Mouse (Mus musculus): ENCODE measurements around the gene Gm12794. TPM values are rescaled to one million over a fixed set of nuclear protein-coding genes. Genes with fewer than 3 reads are reported as not detected.
"Not testable (repeated sequence)": the region's sequence is repeated elsewhere in the genome, so short reads cannot be mapped to it uniquely, and the experiment has no call there.

The Gm12794 gene
- total RNA-seq (2021) = not detected
- long read RNA-seq, experiment 1 = 0 reads
- long read RNA-seq, experiment 2 = 0 reads

DNA sequence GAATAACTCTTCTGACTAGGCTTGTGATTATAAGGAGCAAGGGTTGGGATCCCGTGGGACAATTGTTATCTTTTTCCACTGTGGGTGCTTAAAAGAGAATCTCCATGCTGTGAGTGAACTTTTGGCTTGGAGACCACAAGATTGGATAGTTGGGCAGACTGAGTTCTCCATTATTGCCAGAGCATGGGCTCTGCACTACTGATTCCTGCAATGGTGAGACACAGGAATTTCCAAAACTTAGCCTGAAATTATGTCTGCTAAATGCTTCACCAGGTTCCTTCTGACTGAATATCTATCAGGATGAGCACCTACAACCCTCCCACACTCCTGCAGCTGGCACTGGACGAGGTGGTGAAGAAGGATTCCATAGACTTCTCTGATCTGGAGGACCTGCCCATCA, at the start of gene Gm12794:
Gene Gm12794, plus strand, starts transcription at position 301 of the 400 bp plus-strand sequence.
- not testable (repeated sequence) for DNase-seq (ENCODE audit: low spot score in 2 of 2)

DNA sequence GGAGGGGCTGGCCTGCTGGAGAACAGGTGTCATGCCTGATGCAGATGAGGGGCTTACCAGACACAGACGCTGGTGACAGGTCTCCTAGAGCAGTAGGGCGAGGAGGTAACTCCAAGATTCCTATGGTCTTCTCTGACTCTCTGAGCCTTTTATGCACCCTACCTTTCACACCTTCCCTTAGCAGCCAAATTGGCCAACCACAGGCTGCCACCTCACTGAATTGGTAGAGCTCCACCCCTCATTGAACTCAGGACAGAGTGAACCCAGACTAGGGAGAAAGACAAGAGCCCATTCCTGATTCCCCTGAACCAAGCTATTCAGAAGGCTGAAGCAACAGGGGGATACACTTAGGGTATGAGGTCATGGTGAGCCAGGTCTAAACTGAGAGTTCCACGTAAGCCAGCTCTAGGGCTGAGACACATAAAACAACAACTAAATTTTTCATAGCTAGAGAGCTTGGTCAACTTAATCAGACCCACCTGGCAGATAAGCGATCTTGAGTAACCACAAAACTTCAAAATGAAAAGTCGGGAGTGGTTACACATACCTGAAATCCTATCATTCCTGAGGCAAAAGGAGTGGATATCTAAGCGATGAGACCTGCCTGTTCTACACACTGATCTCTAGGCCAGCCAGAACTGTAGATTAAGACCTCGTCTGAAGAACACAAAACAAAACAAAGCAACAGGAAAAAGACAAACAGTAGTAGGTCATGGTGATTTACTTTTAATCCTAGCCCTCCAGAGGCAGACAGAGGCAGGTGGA, 46.4 kb upstream of the Gm12794 start, which contains the start of gene C130073F10Rik:
Gene C130073F10Rik, minus strand, starts transcription at position 134 of the 765 bp plus-strand sequence.
- DNase-seq (ENCODE audit: low spot score in 2 of 2) = no peak

GRCm38 (mm10) chr4:101908821-101909220, 31.4 kb upstream of the Gm12794 start, which contains the start of gene Gm12800:
Gm12800 (plus strand) TSS chr4:101909121.
- DNase-seq (ENCODE audit: low spot score in 2 of 2) = not testable (repeated sequence)

GRCm38 (mm10) chr4:101980949-101981348, 40.7 kb downstream of the Gm12794 start, which contains the start of gene Gm12790:
Gm12790 (minus strand) TSS chr4:101981049.
- DNase-seq (ENCODE audit: low spot score in 2 of 2) = not testable (repeated sequence)

DNA sequence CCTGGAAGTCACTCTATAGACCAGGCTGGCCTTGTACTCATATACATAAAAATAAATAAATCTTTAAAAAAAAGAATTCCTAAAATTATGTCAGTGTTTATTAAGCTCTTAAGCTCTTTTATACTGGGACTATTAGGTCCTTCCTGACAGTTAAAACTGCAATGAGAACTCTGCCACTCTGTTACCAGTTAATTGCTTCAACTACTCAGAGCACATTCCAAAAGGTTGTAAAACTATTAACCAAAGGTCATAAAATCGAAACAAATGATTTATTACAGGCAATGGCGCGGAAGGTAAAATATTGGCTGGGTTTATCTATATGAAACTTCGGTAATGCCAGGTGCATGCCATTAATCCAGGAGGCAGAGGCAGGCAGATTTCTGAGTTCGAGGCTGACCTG, 45.5 kb downstream of the Gm12794 start:
- no peak for DNase-seq (ENCODE audit: low spot score in 2 of 2)

DNA sequence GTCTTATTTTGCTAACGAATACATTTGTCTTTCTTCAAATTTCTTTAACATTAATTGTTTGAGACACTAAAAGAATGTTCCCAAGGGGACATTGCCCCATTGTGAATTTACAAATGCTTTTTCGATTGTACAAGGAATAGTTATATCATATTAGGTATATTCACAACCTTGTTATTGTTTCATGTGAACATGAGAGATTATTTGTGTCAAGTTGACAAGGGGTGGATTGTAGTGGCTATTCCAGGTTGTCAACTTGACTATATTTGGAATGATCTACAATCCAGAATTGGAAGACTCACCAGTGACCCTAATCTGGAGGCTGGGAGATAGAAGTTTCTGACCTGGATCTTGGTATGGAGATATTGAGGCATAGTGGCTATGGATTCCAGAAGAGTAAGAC, 46.1 kb downstream of the Gm12794 start, which contains the start of gene Gm12789:
Gene Gm12789, plus strand, starts transcription at position 301 of the 400 bp plus-strand sequence.
- not testable (repeated sequence) for DNase-seq (ENCODE audit: low spot score in 2 of 2)

Other genes with a start within 250 kb of the Gm12794 start
- 10 to 100 TPM; 11.7 to 17.3 TPM for gene Lepr, start 223.0 kb upstream of the Gm12794 start, total RNA-seq (2021)
- gene B020004J07Rik, start 96.4 kb upstream of the Gm12794 start, total RNA-seq (2021) = not detected
- not detected for gene C130073F10Rik, start 46.6 kb upstream of the Gm12794 start, total RNA-seq (2021)
- not detected for gene Gm12800, start 31.3 kb upstream of the Gm12794 start, total RNA-seq (2021)
- gene Gm12790, start 40.6 kb downstream of the Gm12794 start, total RNA-seq (2021) = not detected
- not detected for gene Gm12789, start 46.2 kb downstream of the Gm12794 start, total RNA-seq (2021)
- 10 to 100 TPM; 13.9 to 16.4 TPM for gene Pde4b, start 147.1 kb downstream of the Gm12794 start, total RNA-seq (2021)

Data from adrenal gland, postnatal 4 days (tissue).